Mouse (Mus musculus): ENCODE measurements around the gene Itgam. TPM values are rescaled to one million over a fixed set of nuclear protein-coding genes. Genes with fewer than 3 reads are reported as not detected.
"Not testable (repeated sequence)": the region's sequence is repeated elsewhere in the genome, so short reads cannot be mapped to it uniquely, and the experiment has no call there.

Itgam gene
- polyA plus RNA-seq (2015; fragmentation: Nextera tagmentation; extraction: Ambion mirVana): 1.2 and 1.7 TPM in 2 replicates

- Histone ChIP-seq H3K27ac (replicated peaks) (no peak within 1 kb of the TSS), H3K4me3 (replicated peaks) (no peak within 1 kb of the TSS), H3K4me1 (no peaks in the 10 kb centered on the region), H3K27me3 (replicated peaks) (no peaks in the 10 kb centered on the region), H3K4me2 (no peak within 1 kb of the TSS), H3K9me3 (replicated peaks) (no peaks in the 10 kb centered on the region), H3K9ac (replicated peaks) (no peak within 1 kb of the TSS), H3K36me3 (no peaks in the 10 kb centered on the region)
- 93% methylated on average over 7 of the region's 7 CpGs for WGBS
- no peak for ATAC-seq (ENCODE audit: low FRiP score)
Measured at GRCm38 (mm10) chr7:128062456-128062855, at the start of gene Itgam, which contains the start of gene Gm49368. Itgam (plus strand) TSS chr7:128062640. Gm49368 (plus strand) TSS chr7:128062683.

- Histone ChIP-seq H3K4me3 (replicated peaks) (no peak overlapping the region), H3K9ac (replicated peaks) (no peak overlapping the region), H3K27ac (replicated peaks) (no peak overlapping the region), H3K27me3 (replicated peaks) (no peaks in the 10 kb centered on the region; the same call in 1 of the 2 replicates), H3K4me2 (no peak overlapping the region), H3K4me1 (no peaks in the 10 kb centered on the region), H3K36me3 (no peaks in the 10 kb centered on the region), H3K9me3 (replicated peaks) (no peaks in the 10 kb centered on the region)
- 92% methylated on average over 13 of the region's 13 CpGs for WGBS
- ATAC-seq (ENCODE audit: low FRiP score): no peak
Measured at GRCm38 (mm10) chr7:128013116-128013515, 49.3 kb upstream of the Itgam start.

GRCm38 (mm10) chr7:128016134-128016533 lies 46.3 kb upstream of the Itgam start:
- not testable (repeated sequence) for H3K4me2 ChIP-seq; H3K27ac ChIP-seq (replicated peaks); H3K4me3 ChIP-seq (replicated peaks); H3K27me3 ChIP-seq (replicated peaks); H3K36me3 ChIP-seq; ATAC-seq (ENCODE audit: low FRiP score); H3K9ac ChIP-seq (replicated peaks); H3K9me3 ChIP-seq (replicated peaks); H3K4me1 ChIP-seq
- WGBS: 87% methylated on average over 5 of the region's 5 CpGs

- no peak overlapping the region for H3K4me2 ChIP-seq
- no peak overlapping the region for H3K27ac ChIP-seq (replicated peaks)
- no peak overlapping the region for H3K4me3 ChIP-seq (replicated peaks)
- no peaks in the 10 kb centered on the region for H3K36me3 ChIP-seq
- ATAC-seq (ENCODE audit: low FRiP score): no peak
- H3K9ac ChIP-seq (replicated peaks): no peak overlapping the region
- WGBS: 90% methylated on average over 6 of the region's 6 CpGs
- H3K9me3 ChIP-seq (replicated peaks): no peaks in the 10 kb centered on the region
- H3K27me3 ChIP-seq (replicated peaks): no peaks in the 10 kb centered on the region
- H3K4me1 ChIP-seq: no peaks in the 10 kb centered on the region
Measured at GRCm38 (mm10) chr7:128016650-128017049, 45.8 kb upstream of the Itgam start.

- WGBS: 97% methylated on average over 3 of the region's 3 CpGs
- no peak for ATAC-seq (ENCODE audit: low FRiP score)
- no peaks in the 10 kb centered on the region for H3K36me3 ChIP-seq
Measured at GRCm38 (mm10) chr7:128018275-128018674, 44.2 kb upstream of the Itgam start.

GRCm38 (mm10) chr7:128019187-128019586 lies 43.3 kb upstream of the Itgam start:
- Histone ChIP-seq H3K27me3 (replicated peaks) (no peaks in the 10 kb centered on the region), H3K4me3 (replicated peaks) (no peak overlapping the region), H3K4me2 (no peak overlapping the region), H3K4me1 (no peaks in the 10 kb centered on the region), H3K9me3 (replicated peaks) (no peaks in the 10 kb centered on the region), H3K9ac (replicated peaks) (no peak overlapping the region), H3K36me3 (no peaks in the 10 kb centered on the region), H3K27ac (replicated peaks) (no peak overlapping the region)
- WGBS: 87% methylated on average over 2 of the region's 2 CpGs
- no peak for ATAC-seq (ENCODE audit: low FRiP score)

More at GRCm38 (mm10) chr7:128018275-128018674, 44.2 kb upstream of the Itgam start:
- no peaks in the 10 kb centered on the region for H3K9me3 ChIP-seq (replicated peaks)
- no peaks in the 10 kb centered on the region for H3K27me3 ChIP-seq (replicated peaks)
- H3K9ac ChIP-seq (replicated peaks): no peak overlapping the region
- no peak overlapping the region for H3K27ac ChIP-seq (replicated peaks)
- no peak overlapping the region for H3K4me2 ChIP-seq
- H3K4me3 ChIP-seq (replicated peaks): no peak overlapping the region
- H3K4me1 ChIP-seq: no peaks in the 10 kb centered on the region

GRCm38 (mm10) chr7:128022974-128023373 lies 39.5 kb upstream of the Itgam start:
- H3K36me3 ChIP-seq: no peaks in the 10 kb centered on the region
- no peaks in the 10 kb centered on the region for H3K27me3 ChIP-seq (replicated peaks)
- WGBS: 63% methylated on average over 8 of the region's 8 CpGs
- no peak overlapping the region for H3K27ac ChIP-seq (replicated peaks)
- H3K4me2 ChIP-seq: no peak overlapping the region
- H3K9ac ChIP-seq (replicated peaks): no peak overlapping the region
- no peaks in the 10 kb centered on the region for H3K4me1 ChIP-seq
- no peak for ATAC-seq (ENCODE audit: low FRiP score)
- no peak overlapping the region for H3K4me3 ChIP-seq (replicated peaks)
- no peaks in the 10 kb centered on the region for H3K9me3 ChIP-seq (replicated peaks)

GRCm38 (mm10) chr7:128023565-128023964 lies 38.9 kb upstream of the Itgam start:
- Histone ChIP-seq H3K4me2 (no peak overlapping the region), H3K9me3 (replicated peaks) (no peaks in the 10 kb centered on the region), H3K9ac (replicated peaks) (no peak overlapping the region), H3K36me3 (no peaks in the 10 kb centered on the region), H3K27ac (replicated peaks) (no peak overlapping the region), H3K4me3 (replicated peaks) (no peak overlapping the region), H3K27me3 (replicated peaks) (no peaks in the 10 kb centered on the region), H3K4me1 (no peaks in the 10 kb centered on the region)
- ATAC-seq (ENCODE audit: low FRiP score): no peak
- WGBS: 95% methylated on average over 4 of the region's 4 CpGs

- ATAC-seq (ENCODE audit: low FRiP score): no peak
- Histone ChIP-seq H3K27me3 (replicated peaks) (no peaks in the 10 kb centered on the region), H3K9me3 (replicated peaks) (no peaks in the 10 kb centered on the region), H3K36me3 (no peaks in the 10 kb centered on the region), H3K4me1 (no peaks in the 10 kb centered on the region), H3K4me2 (no peak overlapping the region), H3K27ac (replicated peaks) (no peak overlapping the region), H3K9ac (replicated peaks) (no peak overlapping the region), H3K4me3 (replicated peaks) (no peak overlapping the region)
- WGBS: 94% methylated on average over 9 of the region's 9 CpGs
Measured at GRCm38 (mm10) chr7:128024364-128024763, 38.1 kb upstream of the Itgam start.

GRCm38 (mm10) chr7:128024932-128025331 lies 37.5 kb upstream of the Itgam start:
- Histone ChIP-seq H3K9ac (replicated peaks) (no peak overlapping the region), H3K27ac (replicated peaks) (no peak overlapping the region), H3K27me3 (replicated peaks) (no peaks in the 10 kb centered on the region), H3K4me2 (no peak overlapping the region), H3K36me3 (no peaks in the 10 kb centered on the region), H3K4me1 (no peaks in the 10 kb centered on the region), H3K9me3 (replicated peaks) (no peaks in the 10 kb centered on the region), H3K4me3 (replicated peaks) (no peak overlapping the region)
- 86% methylated on average over 4 of the region's 4 CpGs for WGBS
- ATAC-seq (ENCODE audit: low FRiP score): no peak

- no peaks in the 10 kb centered on the region for H3K9me3 ChIP-seq (replicated peaks)
- H3K4me2 ChIP-seq: no peak overlapping the region
- no peaks in the 10 kb centered on the region for H3K4me1 ChIP-seq
- H3K9ac ChIP-seq (replicated peaks): no peak overlapping the region
- ATAC-seq (ENCODE audit: low FRiP score): no peak
- H3K27ac ChIP-seq (replicated peaks): no peak overlapping the region
- no peaks in the 10 kb centered on the region for H3K27me3 ChIP-seq (replicated peaks)
- 89% methylated on average over 4 of the region's 4 CpGs for WGBS
- H3K36me3 ChIP-seq: no peaks in the 10 kb centered on the region
- no peak overlapping the region for H3K4me3 ChIP-seq (replicated peaks)
Measured at GRCm38 (mm10) chr7:128025381-128025780, 37.1 kb upstream of the Itgam start.

- ATAC-seq (ENCODE audit: low FRiP score): no peak
- 43% methylated on average over 9 of the region's 9 CpGs for WGBS
- Histone ChIP-seq H3K27ac (replicated peaks) (no peak overlapping the region), H3K4me2 (no peak overlapping the region), H3K36me3 (no peaks in the 10 kb centered on the region), H3K4me3 (replicated peaks) (no peak overlapping the region), H3K27me3 (replicated peaks) (no peaks in the 10 kb centered on the region), H3K9me3 (replicated peaks) (no peaks in the 10 kb centered on the region), H3K4me1 (no peaks in the 10 kb centered on the region), H3K9ac (replicated peaks) (no peak overlapping the region)
Measured at GRCm38 (mm10) chr7:128031403-128031976, 30.9 kb upstream of the Itgam start.
